Mouse (Mus musculus) left cerebral cortex, postnatal 4 days (tissue): ENCODE results near the gene Fcer1g. TPM values are rescaled to one million over a fixed set of nuclear protein-coding genes. Genes with fewer than 3 reads are reported as not detected.

Experiments
- DNase-seq: peaks from one replicate; pipeline ENCODE4 v3.0.0-alpha.2; 2022
- intact Hi-C: fragments of 180-260 bp; cut with DNase I; formaldehyde crosslinking; loops from one replicate; pipeline ENCODE4 v1.15.1; 2025
- total RNA-seq, 2 experiments: library from RNA; stranded (reverse); gene quantifications; 2 replicates each; pipeline ENCODE4 v1.2.3; 2021

Gene Fcer1g
- total RNA-seq, 2 experiments from 2014 or later = 7.1 to 8.0 TPM

GRCm38 (mm10) chr1:171190832-171191231 is 43.3 kb downstream of the Fcer1g start:
- no peak for DNase-seq
- intact Hi-C loops = no loop called here

- intact Hi-C loops = no loop called here
- DNase-seq = no peak
Measured at GRCm38 (mm10) chr1:171189476-171190114, 44.6 kb downstream of the Fcer1g start.

- intact Hi-C loops = no loop called here
- no peak for DNase-seq
Measured at GRCm38 (mm10) chr1:171189046-171189445, 45.1 kb downstream of the Fcer1g start.

- DNase-seq = no peak
- intact Hi-C loops = no loop called here
Measured at GRCm38 (mm10) chr1:171187851-171188700, 46.1 kb downstream of the Fcer1g start.

- intact Hi-C loops = no loop called here
- DNase-seq = no peak
Measured at GRCm38 (mm10) chr1:171185655-171186054, 48.5 kb downstream of the Fcer1g start.

- no peak for DNase-seq
- intact Hi-C loops = no loop called here
Measured at GRCm38 (mm10) chr1:171184314-171184713, 49.9 kb downstream of the Fcer1g start.

- intact Hi-C loops = no loop called here
- no peak for DNase-seq
Measured at GRCm38 (mm10) chr1:171183620-171184019, 50.5 kb downstream of the Fcer1g start.

- intact Hi-C loops = no loop called here
- DNase-seq = no peak
Measured at GRCm38 (mm10) chr1:171183025-171183424, 51.1 kb downstream of the Fcer1g start.

Other genes starting within 250 kb of the Fcer1g start
- not detected for gene Fcgr4, start 215.4 kb downstream of the Fcer1g start, total RNA-seq
- gene Fcgr3, start 169.4 kb downstream of the Fcer1g start, total RNA-seq = 1 to 10 TPM; 6.7 to 7.0 TPM
- 1 to 10 TPM in 1 of 2 experiments, under 1 TPM in 1; 0.91 to 1.6 TPM for gene Cfap126, start 120.4 kb downstream of the Fcer1g start, total RNA-seq
- gene Sdhc, start 83.8 kb downstream of the Fcer1g start, total RNA-seq = 100 to 1,000 TPM; 200 to 212 TPM
- gene Mpz, start 83.7 kb downstream of the Fcer1g start, total RNA-seq = not detected
- gene Pcp4l1, start 38.1 kb downstream of the Fcer1g start, total RNA-seq = 10 to 100 TPM in 1 of 2 experiments, 1 to 10 TPM in 1; 9.0 to 11.3 TPM
- gene Nr1i3, start 20.4 kb downstream of the Fcer1g start, total RNA-seq = not detected
- gene Tomm40l, start 11.9 kb downstream of the Fcer1g start, total RNA-seq = 10 to 100 TPM; 50.7 to 56.9 TPM
- 1 to 10 TPM; 2.6 to 3.0 TPM for gene Apoa2, start 9.3 kb downstream of the Fcer1g start, total RNA-seq
- gene Adamts4, start 16.1 kb upstream of the Fcer1g start, total RNA-seq = 1 to 10 TPM; 4.2 to 5.3 TPM
- gene Ndufs2, start 17.0 kb upstream of the Fcer1g start, total RNA-seq = 100 to 1,000 TPM; 183 to 186 TPM
- 10 to 100 TPM; 74.2 to 87.8 TPM for gene B4galt3, start 36.0 kb upstream of the Fcer1g start, total RNA-seq
- 10 to 100 TPM; 19.6 to 25.4 TPM for gene Ppox, start 46.8 kb upstream of the Fcer1g start, total RNA-seq
- gene Usp21, start 53.6 kb upstream of the Fcer1g start, total RNA-seq = 10 to 100 TPM; 60.4 to 66.4 TPM
- 10 to 100 TPM; 91.2 to 93.4 TPM for gene Ufc1, start 60.7 kb upstream of the Fcer1g start, total RNA-seq
- gene Dedd, start 94.8 kb upstream of the Fcer1g start, total RNA-seq = 10 to 100 TPM; 38.4 to 45.9 TPM
- 10 to 100 TPM; 35.3 to 36.8 TPM for gene Nit1, start 111.3 kb upstream of the Fcer1g start, total RNA-seq
- 100 to 1,000 TPM; 112 to 125 TPM for gene Pfdn2, start 111.3 kb upstream of the Fcer1g start, total RNA-seq
- gene Klhdc9, start 126.4 kb upstream of the Fcer1g start, total RNA-seq = 1 to 10 TPM; 4.4 to 4.8 TPM
- 1 to 10 TPM in 1 of 2 experiments, under 1 TPM in 1; 0.88 to 1.2 TPM for gene Nectin4, start 135.7 kb upstream of the Fcer1g start, total RNA-seq
- 1 to 10 TPM in 1 of 2 experiments, under 1 TPM in 1; 0.98 to 1.6 TPM for gene Arhgap30, start 154.6 kb upstream of the Fcer1g start, total RNA-seq
- 100 to 1,000 TPM; 130 to 141 TPM for gene Usf1, start 176.9 kb upstream of the Fcer1g start, total RNA-seq
- 1 to 10 TPM; 2.9 to 5.8 TPM for gene Tstd1, start 184.5 kb upstream of the Fcer1g start, total RNA-seq
- 1 to 10 TPM; 4.9 to 6.2 TPM for gene F11r, start 203.2 kb upstream of the Fcer1g start, total RNA-seq